Mouse (Mus musculus) left cerebral cortex, postnatal 14 days (tissue): ENCODE measurements around the gene Coro1a. TPM values are rescaled to one million over a fixed set of nuclear protein-coding genes. Genes with fewer than 3 reads are reported as not detected.
"Not testable (repeated sequence)": the region's sequence is repeated elsewhere in the genome, so short reads cannot be mapped to it uniquely, and the experiment has no call there.

Experiments
- DNase-seq, 2 experiments: peaks; one replicate each; pipeline ENCODE4 v3.0.0; 2021 to 2022; ENCODE audit warnings: low spot score in 2 of 2, mixed read lengths in 1 of 2
- intact Hi-C: fragments of 180-260 bp; cut with DNase I; formaldehyde crosslinking; loops from one replicate; pipeline ENCODE4 v1.15.1; 2025
- total RNA-seq, 2 experiments: library from RNA; stranded (reverse); gene quantifications; 2 replicates each; pipeline ENCODE4 v1.2.3; 2021

Coro1a gene
- total RNA-seq, 2 experiments from 2014 or later = 173 to 185 TPM

DNA sequence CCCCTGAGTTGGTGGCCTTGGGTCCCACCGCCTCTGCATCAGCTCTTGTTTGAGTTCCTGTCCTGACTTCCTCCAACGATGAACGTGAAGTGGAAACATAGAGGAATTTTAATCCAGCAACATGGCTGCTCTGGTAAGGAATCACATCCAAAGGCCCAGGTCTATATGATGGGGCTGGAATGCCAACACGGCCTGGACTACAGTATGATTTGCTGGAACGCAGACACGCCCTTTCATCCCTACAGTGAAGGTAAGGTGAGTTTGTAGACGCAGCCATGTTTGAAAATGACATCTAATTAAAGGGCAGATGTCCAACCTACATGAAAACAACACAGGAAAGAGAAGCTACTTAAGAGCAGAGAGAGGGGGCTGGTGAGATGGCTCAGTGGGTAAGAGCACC is 13.8 kb downstream of the Coro1a start:
- no peak for DNase-seq
- intact Hi-C loops = loop anchor here (5.0 kb wide), 2 partner anchors 46 to 111 kb away; partner anchors contain the start of genes Apobr and Sgf29

DNA sequence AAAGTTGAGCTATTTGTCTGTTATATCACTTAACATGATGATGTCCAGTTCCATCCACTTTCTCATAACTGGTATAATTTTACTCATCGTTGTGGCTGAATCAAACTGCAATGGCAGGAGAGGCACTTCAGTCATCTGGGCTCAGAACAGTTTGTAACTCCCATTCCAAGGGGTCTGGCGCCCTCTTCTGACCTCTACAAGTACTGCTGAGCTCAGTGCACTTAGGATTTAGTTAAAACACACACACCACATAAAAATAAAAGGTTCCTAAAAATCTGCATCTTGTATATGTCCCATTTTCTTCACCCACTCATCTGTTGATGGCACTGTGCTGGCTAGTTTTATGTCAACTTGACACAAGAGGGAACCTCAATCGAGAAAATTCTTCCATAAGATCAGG is 14.3 kb downstream of the Coro1a start:
- intact Hi-C loops = loop anchor here (5.0 kb wide), 2 partner anchors 46 to 111 kb away; partner anchors contain the start of genes Apobr and Sgf29
- peak; percentile 89 to 91 for DNase-seq

DNA sequence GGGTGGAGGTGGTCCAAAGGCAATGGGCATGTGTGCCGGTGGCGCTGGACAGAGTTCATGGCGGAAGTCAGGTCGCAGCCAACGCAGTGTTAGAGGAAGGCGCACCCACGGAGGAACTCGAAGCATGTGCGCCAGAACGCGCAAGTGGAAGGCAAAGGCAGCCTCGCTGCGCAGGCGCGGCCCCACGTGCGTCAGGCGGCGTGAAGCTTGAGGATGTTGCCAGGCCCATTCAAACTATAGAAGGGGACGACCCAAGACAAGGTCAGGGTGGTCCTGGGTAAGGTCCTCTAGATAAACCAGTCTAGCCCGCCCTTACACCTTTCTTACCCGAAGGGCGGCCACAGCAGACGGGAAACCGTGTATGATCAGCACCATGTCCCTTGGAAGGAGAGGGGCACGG is 15.2 kb downstream of the Coro1a start:
- no peak for DNase-seq
- intact Hi-C loops = loop anchor here (5.0 kb wide), 2 partner anchors 45 to 110 kb away; partner anchors contain the start of genes Apobr and Sgf29

DNA sequence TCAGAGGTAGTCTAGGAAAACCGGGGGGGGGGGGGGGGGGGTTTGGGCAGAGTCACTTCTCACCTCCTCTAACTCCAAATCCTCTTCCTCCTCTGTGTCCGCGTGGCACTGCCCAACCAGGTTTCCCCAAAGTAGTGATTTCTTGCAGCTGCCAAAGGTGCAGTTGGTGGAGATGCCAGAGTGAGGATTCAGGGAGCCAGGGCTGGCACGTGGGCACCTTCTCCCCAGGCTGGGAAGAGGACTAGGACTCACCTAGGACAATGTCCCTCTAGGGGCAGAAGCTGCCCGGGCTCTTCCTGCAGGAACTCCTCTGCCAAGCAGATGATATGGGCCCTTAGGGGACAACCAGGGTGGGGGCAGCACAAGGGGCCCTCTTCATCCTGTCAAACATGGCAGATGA is 15.9 kb downstream of the Coro1a start:
- DNase-seq = no peak
- intact Hi-C loops = loop anchor here (5.0 kb wide), 2 partner anchors 44 to 109 kb away; partner anchors contain the start of genes Apobr and Sgf29

DNA sequence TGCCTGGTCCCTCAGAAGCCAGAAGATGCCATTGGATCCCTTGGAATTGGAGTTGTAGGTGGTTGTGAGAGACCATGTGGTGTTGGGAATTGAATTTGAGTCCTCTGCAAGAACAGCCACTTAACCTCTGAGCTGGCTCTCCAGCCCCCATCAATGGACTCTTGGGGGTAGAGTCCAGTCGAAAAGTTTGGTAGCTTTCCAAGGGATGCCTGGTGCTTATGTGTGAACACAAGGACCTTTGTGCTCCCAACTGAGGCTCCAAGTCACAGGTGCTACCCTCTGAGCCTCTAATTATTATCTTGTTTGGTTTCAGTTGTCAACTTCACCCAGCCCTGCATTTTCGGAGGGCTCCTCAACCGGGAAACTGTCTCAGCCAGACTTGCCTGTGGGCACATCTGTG is 16.9 kb downstream of the Coro1a start:
- intact Hi-C loops = loop anchor here (5.0 kb wide), 2 partner anchors 43 to 108 kb away; partner anchors contain the start of genes Apobr and Sgf29

DNA sequence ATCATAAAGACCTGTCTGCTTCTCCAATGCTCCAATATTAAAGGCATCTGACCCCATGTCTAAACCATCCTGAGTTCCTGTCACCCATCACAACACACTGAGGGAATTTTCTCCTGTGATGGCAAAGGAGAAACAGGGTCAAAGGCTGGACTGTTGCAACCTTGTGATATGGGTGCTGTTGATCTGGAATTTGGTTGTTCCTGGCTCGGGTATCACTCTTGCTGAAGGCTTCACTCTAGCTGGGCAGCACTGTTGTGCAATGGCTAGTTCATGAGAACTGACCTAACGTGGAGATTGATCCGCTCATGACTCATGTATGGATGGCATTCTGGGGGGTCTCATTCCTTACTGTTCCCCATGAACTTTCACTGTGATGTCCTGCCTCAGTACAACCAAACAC is 18.6 kb downstream of the Coro1a start:
- intact Hi-C loops = no loop called here
- no peak for DNase-seq

More for the DNA sequence above, 16.9 kb downstream of the Coro1a start:
- DNase-seq = no peak

DNA sequence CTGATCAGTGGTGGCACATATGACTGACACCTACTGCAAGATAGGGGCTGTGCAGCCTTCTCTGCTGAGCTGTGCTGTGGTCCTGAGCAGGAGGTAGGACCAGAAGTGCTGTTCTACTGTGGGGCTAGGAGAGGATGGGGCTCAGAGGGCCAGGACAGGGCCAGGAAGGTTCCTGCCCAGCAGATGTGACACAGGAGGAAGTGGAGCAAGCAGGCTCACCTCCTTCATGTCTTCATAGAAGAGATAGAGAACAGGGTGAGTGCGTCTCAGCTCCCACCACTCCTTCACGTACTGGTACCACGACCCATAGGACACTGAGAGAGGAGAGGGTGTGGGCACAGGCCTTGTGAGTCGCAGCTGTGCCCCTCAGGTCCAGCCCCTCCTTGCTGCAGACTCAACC is 19.4 kb downstream of the Coro1a start:
- intact Hi-C loops = not testable (repeated sequence)

DNA sequence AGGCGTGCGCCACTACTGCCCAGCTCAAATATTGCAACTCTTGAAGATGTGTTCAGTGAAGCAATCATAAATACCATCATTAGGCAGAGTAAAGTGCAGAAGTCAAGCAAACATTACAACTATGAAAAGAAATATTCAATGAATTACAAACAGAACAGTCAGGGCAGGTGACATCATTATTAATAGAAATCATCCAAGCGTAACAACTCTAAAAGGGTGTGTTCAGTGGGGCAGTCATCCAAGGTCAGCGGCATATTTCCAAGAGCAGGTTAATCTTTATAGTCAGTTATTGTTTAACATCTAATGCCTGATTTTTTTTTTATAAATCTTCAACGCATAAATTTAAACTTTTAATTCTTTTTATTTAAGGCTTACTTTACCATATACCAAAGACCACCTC is 26.4 kb downstream of the Coro1a start:
- DNase-seq = no peak
- intact Hi-C loops = no loop called here

More for the DNA sequence above, 19.4 kb downstream of the Coro1a start:
- DNase-seq = not testable (repeated sequence)

DNA sequence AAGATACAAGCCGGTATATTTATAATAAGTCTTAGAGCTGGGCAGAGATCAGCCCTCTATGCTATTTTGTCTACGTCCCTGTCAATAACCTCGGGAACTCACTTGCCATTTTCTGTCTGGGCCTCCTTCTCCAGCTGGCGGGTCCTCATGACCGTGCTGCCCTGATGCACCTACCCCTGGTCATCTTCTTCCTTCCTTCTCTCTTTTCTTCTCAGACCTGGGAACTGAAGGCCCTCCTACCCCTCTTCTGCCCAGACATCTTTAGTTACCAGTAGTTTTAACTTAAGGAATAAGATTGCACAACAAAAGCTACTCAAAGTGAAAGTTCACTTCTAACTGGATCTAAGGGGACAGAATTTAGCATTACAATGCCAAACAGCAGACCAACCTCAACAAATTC is 27.9 kb downstream of the Coro1a start:
- DNase-seq = no peak
- intact Hi-C loops = no loop called here

DNA sequence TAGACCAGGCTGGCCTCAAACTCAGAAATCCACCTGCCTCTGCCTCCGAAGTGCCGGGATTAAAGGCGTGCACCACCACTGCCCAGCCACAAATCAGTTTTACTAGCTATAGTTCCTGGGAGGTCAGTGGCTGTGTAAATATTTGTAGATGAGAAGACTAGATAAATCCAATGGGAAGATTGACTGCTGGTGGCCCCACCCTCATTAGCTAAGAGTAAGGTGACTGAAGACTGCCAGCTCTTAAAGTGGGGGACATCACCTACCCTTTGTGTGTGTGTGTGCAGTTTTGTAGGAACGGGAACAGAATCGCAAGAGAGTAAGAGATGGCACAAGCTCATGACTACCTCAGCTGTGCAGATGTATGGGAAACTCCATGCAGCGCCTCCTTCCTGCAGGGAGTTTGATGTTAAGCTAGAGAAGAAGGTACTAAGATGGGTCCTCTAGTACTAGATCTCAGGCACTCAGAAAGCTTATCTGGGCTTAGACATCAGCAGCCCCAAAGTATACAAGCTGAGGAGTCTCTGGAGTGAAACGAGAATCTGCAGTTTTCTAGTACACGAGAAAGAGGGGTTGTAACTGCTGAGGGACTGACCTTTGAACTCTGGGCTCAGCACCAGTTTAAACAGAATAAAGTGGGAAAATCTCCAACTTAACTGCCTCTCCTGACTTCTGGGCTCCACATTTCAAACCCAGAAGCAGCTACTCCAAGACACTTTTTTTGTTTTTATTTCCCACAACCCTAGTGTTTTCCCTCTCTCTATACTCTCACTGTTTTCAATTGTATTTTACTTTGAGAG is 28.8 kb downstream of the Coro1a start:
- intact Hi-C loops = no loop called here
- DNase-seq = no peak

DNA sequence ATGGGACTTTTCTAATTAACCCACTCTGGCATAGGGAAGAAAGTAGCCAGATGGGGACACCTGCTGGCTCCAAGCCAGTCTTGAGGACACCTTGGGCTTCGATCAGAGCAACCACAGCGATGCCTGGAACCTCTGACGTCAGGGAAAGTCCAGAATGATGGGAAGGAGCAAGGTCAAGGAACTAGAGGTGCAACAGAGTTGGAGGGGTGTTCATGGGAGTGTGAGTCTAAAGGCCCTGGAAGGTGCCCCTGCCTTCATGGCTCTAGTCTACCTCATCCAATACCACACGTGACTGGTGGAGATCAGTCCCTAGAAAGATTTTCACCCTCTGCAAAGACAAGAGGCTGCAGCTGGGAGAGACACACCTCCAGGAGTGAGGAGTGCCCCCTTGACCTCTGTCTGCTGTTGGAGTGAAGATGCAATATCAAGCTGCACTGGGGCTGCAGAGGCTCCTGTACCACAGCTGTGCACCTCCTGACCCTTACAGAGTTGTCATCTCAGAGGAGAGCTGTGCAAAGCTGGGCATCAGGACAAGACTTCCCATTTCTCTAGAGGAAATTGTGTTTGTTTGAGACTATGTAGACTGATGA is 30.9 kb downstream of the Coro1a start:
- intact Hi-C loops = no loop called here
- DNase-seq = no peak

DNA sequence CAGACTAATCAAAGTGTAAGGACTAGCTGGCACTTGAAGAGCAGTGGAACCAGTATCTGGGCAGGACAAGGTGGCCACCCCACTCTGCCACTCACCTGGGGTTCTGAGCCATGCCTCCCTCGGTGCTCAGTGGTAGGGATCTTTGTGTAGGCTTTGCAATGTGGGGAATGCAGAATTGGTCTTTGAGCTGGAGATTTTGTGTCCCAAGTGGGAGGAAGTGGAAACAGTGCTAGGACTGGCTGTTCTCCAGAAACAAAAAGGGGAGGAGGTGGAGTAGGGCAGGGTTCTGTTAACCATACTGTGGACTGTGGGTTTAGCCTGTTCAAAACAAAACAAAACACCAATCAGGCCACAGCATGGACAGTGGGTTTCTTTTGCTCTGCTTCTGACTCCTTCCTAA is 31.4 kb downstream of the Coro1a start, which contains the start of gene Sult1a1:
TSS of gene Sult1a1 (minus strand) at position 226 of the 400 bp plus-strand sequence.
- peak in 1 of 2 experiments; percentile 52 for DNase-seq

DNA sequence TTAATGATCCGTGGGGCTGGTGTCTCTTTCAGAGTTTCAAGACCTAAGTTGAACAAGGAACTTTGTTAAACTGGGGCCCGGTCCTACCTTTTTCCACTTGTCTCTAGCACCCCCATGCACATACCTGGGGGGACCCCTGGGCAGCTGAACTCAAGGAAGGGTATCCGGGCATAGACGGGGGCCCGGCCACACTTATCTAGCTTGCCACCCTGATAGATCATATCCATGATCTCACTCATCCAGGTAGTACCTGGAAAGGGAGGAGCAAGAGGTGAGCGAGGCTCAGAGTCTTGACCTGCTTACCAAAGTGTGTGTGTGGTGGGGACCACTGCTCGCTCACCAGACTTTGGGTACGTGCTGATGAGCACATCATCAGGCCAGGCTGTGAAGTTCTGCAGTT is 32.5 kb downstream of the Coro1a start:
- intact Hi-C loops = no loop called here
- DNase-seq = no peak

More for the DNA sequence above, 31.4 kb downstream of the Coro1a start, which contains the start of gene Sult1a1:
- intact Hi-C loops = no loop called here

DNA sequence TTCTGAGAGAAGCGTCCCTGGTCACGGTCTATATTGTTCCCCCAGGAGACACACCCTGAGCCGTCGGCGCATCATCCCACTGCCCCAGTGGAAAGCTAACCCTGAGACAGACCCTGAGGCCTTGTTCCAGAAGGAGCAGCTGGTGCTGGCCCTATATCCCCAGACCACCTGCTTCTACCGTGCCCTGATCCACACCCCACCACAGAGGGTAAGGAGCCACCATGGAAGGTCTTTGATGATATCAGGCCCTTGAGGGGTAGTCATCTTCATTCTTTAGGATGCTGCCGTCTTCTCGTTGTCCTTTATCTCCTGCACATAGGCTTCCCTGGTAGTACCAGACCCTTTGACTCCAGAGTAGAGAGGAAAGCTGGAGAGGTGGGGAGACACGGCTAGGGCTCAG is 35.5 kb downstream of the Coro1a start:
- intact Hi-C loops = no loop called here
- DNase-seq = no peak

DNA sequence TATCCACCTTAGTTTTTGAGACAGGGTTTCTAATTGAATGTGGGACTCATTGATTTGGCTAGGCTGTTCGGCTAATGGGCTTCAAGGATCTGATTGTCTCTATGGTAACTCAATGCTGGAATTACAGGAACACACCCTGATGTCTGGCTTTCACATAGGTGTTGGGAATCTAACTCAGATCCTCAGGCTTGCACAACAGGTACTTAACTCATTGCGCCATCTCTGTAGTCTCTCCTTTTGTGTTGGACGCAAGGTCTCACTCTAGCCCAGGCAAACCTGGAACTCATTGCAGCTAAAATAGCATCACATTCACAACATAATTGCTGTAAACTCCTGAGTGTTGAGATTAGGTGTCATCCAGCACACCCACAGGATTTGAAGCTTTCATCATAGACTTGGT is 37.4 kb downstream of the Coro1a start:
- no peak for DNase-seq
- intact Hi-C loops = no loop called here

DNA sequence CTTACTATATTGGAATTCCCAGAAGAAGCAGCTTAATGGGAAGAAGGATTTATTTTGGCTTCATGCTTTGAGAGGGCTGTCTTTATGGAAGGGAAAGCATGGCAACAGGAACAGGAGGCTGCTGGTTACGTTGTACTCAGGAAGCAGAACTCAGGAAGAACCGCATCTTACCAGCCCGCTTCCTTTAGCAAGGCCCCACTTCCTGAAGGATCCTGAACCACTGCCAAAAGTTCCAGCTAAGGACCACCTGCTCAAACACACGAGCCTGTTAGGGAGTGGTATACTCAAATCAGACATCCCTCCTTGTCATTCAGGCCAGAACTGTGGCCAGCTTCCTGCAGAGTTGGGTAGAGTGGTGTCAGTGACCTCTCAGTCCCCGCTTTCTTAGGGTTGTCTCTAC is 39.1 kb downstream of the Coro1a start:
- intact Hi-C loops = no loop called here
- DNase-seq = no peak

DNA sequence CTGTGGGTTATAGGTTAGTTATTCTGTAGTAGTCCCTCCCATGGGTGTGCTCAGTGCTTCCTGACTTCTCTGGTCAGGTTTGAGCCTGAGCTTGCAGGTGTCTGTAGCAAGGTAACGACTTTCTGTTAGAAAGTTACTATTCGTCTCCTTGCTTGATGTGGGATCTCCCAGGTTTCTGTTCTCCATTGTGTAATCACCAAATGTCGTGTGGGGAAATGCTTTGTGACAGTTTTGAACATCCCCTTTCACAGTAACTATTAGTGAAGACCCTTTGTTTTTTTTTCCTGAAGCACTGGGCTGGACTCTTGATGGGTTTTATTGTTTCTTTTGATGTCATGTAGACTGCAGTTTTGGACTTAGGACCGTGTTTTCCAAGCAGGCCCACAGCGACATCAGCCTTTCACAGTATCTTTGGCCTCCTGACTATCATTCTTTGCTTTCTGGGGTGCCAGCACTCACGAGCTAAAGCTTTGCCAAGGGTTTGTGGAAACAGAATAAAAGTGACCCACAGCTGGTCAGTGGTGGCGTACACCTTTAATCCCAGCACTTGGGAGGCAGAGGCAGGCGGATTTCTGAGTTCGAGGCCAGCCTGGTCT is 40.0 kb downstream of the Coro1a start:
- no peak for DNase-seq
- intact Hi-C loops = no loop called here

DNA sequence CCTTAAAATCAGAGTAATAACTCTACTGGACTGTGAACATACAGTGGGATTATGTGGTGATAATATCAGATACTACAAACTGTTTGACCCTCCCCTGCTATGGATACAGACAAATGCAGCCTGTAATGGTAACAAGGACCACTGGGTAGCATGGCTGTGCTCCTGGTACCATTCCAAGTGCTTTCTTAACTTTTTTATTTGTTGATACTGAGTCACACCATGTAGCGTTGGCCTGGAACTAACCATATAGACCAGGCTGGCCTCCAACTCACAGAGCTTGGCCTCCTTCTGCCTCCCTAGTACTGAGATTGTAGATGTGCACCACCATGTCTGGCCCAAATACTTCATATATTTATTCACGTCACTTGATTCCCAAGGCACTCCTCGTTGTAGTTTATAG is 42.3 kb downstream of the Coro1a start:
- intact Hi-C loops = no loop called here

DNA sequence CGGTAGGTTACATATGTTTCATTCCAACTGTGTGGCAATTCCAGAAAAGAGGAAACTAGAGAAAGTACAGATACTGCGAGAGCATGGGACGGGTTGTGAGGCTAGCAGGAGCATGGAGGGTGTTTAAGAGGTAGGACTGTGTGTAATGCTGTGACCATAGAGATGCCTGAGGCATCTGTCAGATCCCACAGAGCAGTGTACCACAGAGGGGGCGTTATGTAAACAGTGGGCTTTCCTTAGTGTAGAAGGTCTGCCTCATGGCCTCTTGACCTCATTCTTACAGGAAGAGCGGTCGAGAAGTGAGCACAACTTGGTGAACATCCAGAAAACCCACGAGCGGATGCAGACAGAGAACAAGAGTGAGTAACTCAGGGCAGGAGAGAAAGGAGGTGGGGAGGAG is 43.9 kb downstream of the Coro1a start:
- DNase-seq = no peak
- intact Hi-C loops = no loop called here

More for the DNA sequence above, 42.3 kb downstream of the Coro1a start:
- DNase-seq = no peak

DNA sequence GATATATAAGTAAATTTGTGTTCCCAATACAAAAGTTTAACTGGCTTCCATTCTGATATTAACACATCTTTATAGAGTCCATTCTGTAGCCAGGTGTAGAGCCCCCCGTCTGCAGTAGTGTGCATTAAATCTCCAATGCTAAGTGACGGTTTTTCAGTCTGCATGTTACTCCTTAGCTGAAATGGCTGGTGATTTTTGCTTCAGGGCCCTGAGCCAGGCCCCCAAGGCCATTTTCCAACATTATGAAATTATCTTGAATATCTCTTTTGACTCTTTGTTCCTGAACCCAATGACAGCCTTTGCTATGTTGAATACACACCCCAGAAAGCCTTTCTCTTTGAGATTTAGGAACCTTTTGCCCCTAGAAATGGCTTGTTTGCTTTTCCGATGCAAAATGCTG is 47.8 kb downstream of the Coro1a start:
- no peak for DNase-seq
- intact Hi-C loops = no loop called here
